Mouse (Mus musculus): Measurements from ENCODE around the gene Trp53.

Trp53 gene

GRCm38 (mm10) chr11:69563373-69563772, 16.8 kb upstream of the Trp53 start:
- no peak for DNase-seq

DNA sequence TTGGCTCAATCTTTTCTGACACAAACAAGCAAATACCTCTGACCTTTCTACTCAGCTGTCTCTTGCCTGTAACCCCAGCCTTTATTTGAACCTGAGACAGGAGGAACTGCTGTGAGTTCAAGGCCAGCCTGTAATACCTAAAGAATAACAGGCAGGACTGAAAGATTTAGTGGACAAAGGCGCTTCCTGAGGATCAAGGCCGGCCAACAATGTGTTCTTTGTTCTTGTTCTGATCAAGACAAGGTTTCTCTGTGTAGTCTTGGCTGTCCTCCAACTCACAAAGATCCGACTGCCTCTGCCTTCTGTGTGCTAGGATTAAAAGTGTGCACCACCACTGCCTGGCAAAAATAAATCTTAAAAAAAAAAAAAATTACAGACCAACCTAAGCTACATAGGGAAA, 15.8 kb upstream of the Trp53 start:
- no peak for DNase-seq

GRCm38 (mm10) chr11:69565131-69565530, 15.0 kb upstream of the Trp53 start:
- no peak for DNase-seq

DNA sequence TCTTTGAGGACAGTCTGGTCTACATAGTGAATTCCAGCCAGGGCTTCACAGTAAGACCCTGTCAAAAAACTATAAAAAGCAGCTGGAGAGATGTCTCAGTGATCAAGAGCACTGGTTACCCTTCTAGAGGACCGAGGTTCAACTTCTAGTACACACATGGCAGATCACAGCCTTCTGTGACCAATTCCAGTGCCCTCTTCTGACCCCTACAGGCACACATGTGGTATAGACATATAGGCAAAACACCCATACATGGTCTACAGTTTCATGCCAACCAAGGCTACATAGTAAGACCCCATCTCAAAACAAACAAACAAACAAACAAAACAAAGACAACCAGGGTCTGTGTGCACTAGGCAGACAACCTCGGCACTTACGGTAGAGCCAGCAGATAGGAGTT, 4.9 kb upstream of the Trp53 start:
- DNase-seq: no peak

DNA sequence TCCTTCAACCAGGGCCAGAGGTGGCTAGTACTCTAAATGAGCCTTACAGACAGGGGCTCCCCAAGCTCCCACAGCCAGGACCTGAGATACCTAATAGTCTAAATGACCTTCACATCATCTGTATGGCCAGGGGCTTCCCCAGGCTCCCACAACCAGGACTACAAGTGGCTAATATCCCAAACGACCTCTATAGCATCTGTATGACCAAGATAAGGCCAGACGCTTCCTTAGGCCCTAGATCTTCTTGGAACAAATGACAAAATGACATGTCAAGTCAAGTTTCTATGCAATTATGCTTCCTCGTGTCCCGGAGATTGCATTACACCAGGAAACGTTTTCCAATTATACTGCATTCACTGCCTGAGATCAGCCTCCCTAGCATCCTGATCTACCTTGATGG, 3.9 kb upstream of the Trp53 start:
- DNase-seq: no peak

GRCm38 (mm10) chr11:69578301-69578700, 1.9 kb upstream of the Trp53 start:
- DNase-seq: no peak

GRCm38 (mm10) chr11:69579128-69580017, 786 bp upstream of the Trp53 start:
- peak; percentile 96 to 99 for DNase-seq

DNA sequence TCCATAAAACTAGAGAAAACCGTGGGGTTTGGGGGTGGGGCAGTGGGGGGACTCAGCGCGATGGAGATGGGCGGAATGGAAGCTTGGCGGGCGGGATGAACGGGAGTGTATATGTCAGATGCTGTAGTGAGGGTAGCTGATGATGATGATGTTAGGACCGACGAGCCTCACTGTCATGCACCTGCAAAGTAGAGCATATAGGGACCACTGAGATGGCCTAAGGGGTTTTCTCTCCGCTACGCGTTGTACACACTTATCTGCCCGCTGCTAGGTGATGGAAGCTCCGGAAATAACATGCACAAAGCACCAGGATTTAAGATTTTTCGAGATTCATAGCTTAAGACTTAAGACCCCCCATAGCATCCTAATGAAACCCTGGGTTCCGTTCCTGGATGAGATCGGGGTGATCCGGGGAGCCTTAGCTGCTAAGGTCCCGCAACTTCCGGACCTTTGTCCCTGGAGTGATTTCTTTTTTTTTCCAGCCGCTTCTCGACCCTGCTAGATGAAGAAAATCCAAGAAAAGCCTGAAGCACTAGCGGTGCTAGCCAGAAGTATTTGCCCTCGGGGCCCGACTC, 500 bp downstream of the Trp53 start:
- DNase-seq: no peak

- peak; percentile 95 to 96 for DNase-seq
These were observed 1.1 kb downstream of the Trp53 start for GRCm38 (mm10) chr11:69581147-69581688.

GRCm38 (mm10) chr11:69581814-69582213, 1.7 kb downstream of the Trp53 start:
- no peak for DNase-seq

DNA sequence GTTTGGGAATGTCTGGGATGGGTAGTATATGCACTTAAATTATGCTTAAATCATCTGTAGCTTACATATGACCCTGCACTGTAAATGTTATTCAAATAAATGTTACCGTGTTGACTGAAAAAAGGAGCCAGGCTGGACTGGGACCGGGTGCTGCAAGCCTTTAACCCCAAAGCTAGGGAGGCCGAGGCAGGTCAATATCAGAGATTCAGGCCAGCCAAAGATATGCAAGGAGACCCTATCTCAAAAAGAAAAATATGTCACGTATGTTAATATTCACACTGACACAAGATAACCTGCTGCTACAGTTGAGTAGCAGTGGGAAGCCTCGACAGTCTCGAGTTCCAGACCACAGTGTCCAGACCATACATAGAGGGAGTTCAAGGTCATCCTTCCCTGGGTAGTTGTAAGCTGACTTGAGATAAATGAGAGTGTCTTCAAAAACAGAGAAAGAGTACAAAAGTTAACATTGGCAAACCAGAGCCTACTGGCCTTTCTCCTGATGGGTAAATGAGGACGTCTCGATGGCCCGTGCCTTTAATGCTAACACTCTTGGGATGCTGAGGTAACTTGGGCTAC, 2.2 kb downstream of the Trp53 start:
- DNase-seq: no peak

- no peak for DNase-seq
These were observed 3.8 kb downstream of the Trp53 start for GRCm38 (mm10) chr11:69584008-69584407.

DNA sequence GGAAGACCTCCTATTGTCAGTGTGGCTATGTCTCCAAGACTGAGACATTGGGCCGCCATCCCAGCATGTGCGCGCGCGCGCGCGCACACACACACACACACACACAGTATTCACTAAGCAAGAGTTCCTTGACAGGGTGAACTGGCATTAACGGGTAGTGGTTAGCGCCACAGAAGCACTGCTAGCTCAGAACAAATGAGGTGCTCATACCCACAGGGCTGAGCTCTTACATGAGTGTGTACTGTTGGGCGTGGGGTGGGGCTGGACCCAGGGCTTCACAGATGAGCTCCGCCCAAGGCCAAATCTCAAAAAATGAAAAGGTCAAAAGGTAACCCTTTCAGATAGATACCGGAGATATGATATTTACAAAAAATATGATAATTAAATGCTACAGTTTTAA, 4.8 kb downstream of the Trp53 start:
- DNase-seq: no peak

GRCm38 (mm10) chr11:69585718-69586325, 5.7 kb downstream of the Trp53 start:
- no peak for DNase-seq

DNA sequence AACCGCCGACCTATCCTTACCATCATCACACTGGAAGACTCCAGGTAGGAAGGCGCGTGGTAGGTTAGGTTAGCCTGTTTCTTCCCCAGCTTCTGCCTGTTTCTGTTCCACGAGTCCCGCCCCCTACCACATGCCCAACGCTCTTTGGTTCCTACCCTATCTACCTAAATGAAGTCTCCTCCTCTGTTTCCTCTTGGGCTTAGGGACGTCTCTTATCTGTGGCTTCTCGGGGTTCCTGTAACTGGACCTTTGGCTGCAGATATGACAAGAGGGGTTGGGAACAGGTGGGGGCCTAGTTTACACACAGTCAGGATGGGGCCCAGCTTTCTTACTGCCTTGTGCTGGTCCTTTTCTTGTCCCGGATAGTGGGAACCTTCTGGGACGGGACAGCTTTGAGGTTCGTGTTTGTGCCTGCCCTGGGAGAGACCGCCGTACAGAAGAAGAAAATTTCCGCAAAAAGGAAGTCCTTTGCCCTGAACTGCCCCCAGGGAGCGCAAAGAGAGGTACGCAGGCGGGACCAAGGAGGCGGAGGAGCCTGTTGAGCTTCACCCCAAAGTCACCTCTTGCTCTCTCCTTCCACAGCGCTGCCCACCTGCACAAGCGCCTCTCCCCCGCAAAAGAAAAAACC, 9.2 kb downstream of the Trp53 start:
- no peak for DNase-seq

GRCm38 (mm10) chr11:69590622-69591021, 10.5 kb downstream of the Trp53 start:
- DNase-seq: no peak

GRCm38 (mm10) chr11:69591424-69591823, 11.3 kb downstream of the Trp53 start:
- DNase-seq: no peak

DNA sequence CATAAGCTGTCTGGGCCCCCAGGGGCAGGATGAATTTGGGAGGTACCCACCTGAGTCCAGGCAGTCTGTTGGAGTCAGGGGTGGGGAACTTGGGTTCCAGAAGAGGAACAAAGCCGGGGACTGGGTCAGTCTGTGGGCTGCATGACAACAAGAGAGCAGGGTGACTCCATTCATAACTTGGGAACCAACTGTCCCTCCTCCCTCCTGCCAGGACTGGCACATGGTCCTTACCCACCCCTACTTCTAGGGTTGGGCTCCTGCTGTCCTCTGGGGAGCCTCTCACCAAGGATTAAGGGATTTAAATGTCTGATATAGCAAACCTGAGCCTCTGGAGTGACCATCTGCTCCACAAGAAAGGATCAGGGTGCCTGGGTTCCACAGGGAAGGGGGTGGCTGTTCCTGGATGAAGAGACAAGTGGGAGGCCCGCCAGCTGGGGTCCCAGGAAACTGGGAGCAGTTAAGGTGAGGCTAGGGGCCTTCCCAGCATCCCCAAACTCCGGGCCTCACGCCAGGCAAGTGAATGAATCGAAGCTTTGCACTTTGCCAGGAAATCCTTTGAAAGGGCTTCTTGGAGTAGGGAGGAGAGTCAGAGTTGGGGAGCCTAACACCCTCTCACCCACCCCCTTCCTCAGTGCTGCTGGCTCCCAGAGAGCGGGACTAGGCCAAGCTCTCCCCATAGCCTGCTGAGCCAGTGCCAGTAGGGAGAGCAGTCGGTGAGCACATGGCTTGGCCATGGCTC, 11.9 kb downstream of the Trp53 start:
- peak; percentile 31 to 56 for DNase-seq

GRCm38 (mm10) chr11:69592799-69593198, 12.6 kb downstream of the Trp53 start:
- DNase-seq: no peak

- DNase-seq: no peak
These were observed 14.7 kb downstream of the Trp53 start for GRCm38 (mm10) chr11:69594853-69595252.

GRCm38 (mm10) chr11:69599436-69599835, 19.3 kb downstream of the Trp53 start:
- no peak for DNase-seq

DNA sequence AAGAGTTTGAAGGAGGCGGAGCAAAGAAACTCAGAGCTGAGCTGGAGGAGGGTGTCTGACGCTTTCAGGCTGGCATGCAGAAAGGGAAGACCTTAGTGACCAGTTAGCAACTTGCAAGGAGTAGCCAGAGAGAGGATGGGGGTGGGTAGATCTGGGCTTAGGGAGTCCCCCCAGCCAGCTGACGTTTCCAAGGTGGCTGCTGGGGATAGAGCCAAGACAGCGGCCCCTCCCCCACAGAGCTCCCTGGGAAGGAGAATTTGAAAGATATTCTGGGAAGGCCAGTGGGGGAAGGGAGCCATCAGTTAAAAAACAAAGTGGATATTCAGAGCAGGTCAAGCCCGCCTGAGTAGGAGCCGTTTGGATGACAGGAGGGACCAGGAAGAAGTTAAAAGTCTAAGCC, 19.9 kb downstream of the Trp53 start:
- peak; percentile 43 to 58 for DNase-seq
